Mouse (Mus musculus): ENCODE measurements at regions not wholly inside any gene's neighbourhood (a gene's known extent, or its start where the extent isn't known, plus 50 kb on each side); places are given as distances from the start of the nearest gene placed in this dataset.

DNA sequence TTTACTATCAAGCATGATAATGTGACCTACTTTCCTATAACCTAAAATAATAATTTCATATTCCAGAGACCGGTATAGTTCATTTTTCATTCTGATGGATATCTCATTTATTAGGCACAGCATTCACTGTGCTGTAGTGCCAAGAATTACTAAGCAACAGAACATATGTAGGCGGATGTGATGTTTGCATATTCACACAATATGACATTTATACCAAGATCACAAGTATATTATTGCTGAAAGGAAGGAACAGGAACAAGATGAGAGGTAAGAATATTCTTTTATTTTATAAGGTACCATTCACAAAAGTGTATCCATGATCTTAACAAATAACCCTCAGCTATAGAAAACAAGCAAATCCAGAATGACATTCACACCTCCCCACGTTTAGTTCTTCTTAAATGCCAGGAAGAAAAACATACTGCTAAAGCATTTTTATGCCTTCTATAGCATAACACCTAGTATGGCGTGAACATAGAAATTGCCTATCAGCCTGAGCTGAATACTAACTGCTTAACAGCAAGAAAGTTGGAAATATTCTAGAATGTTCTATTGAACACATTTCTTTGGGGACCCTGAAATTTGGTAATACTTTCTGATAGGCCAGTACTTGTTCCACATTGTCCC is 1062.8 kb upstream of the Acvr2a start:
- peak in 1 of 2 experiments; percentile 31 for DNase-seq (ENCODE audit: low spot score in 2 of 2)

DNA sequence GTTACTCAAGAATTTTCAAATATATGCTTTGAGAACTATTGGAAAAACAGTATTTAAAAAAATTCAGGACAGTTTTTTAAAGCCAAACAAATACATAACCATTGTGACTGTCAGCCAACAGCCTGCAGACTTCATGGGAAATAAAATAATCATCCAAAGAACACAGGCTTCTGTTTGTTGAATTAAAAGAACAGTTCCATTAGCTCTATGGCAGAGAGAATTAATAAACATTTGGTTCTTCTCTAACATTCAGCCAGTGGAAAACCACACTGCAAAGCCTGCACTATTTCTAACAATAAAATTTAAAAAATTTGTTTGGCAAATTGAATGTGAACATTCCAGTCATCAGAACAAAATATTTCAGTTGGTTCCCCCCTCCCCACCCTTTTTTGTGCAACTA is 1058.2 kb upstream of the Acvr2a start:
- peak in 1 of 2 experiments; percentile 54 for DNase-seq (ENCODE audit: low spot score in 2 of 2)

DNA sequence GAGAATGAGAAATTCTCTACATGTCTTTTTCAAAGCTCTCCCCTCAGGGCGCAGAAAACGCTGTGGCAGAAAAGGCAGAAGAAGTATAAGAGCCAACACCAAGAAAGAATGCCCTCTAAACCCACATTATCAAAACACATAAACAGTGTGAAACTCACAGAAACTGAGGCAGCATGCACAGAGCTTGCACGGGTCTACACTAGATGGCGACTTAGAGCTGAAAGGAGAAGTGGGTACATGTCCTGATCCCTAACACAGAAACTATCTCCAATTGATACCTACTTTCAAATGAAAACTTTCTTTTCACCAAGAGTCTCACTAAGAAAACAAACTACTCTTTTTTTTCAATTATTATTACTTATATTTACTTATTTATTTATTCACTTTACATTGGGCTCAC is 1057.7 kb upstream of the Acvr2a start:
- DNase-seq (ENCODE audit: low spot score in 2 of 2) = no peak

DNA sequence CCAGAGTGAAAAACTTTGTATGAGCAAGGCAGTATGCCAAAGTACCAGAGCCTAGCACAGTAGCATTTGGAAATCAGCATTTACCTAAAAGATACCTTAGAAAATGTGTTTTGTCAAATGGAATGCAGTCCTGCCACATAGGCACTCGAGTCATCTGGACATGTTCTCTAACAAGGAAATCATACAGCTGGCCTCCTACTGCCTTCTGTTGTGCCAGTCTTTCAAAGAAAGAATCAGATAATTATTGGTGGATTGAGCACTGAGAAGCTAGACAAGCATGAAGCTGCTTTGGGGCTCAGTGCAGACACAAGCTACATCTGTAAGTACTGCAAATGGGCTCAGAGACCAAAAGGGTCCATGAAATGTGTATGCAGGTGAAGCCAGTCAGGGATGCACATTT is 1038.1 kb upstream of the Acvr2a start:
- DNase-seq (ENCODE audit: low spot score in 2 of 2) = no peak

DNA sequence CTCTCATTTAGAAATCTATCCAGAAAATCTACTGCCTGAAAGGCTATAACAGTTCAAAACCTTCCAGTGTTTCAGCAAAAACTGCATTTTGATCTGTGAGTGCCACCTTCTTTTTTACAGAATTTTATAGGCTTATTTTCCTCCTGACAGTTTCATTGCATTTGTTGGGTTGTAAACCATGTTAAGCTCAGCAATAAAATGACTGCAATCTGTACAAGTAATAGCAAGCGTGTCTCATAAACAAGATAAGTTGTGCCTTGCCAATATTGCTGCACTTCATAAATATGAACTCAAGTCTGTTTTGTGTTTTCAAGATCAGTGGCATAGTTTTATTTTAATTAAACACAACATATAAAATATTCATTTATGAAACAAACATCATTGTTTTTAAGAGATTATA is 1036.9 kb upstream of the Acvr2a start:
- no peak for DNase-seq (ENCODE audit: low spot score in 2 of 2)

DNA sequence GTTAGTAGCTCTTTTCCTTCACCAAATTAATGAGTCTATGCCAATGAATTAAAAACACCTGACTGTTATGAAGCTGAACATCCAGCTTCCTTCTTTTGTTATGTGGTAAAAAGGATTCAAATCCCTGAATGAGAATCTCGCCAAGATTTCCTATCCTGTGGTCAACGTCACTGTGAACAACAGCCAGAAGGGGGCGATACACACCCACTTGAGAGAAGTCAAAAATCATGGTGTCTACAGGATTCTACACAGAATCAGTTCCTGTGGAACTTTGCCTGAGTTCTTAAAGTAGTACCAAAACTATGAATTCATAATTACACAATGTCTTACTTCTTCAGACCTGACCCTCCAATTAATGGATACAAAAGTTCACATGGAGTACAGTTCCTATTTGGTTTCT is 1028.1 kb upstream of the Acvr2a start:
- DNase-seq (ENCODE audit: low spot score in 2 of 2) = peak; percentile 13 to 57

DNA sequence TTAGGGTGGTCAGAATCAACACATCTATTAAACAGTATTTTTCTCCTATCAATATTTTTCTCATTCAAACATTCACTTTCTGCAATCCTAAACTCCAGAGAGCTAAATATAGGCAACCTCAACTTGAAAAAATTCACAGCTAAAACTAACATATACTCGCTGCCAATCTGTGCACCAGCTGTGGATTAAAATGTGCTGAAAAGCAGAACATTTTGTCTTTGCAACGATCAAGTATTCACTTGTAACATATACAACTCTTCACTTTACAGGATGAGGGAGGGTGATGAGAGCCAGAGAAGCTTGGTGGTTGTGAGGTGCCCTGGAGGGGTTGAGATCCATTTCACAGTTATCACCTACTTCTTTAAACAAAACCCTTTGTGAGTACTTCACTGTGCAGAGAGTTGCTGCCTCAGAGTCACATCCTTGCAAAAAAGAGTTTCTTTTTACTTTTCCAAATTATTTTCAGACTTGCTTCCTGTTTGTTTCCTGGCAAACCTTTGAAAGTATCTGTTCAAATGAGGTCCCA is 991.1 kb upstream of the Acvr2a start:
- peak; percentile 3 to 12 for DNase-seq (ENCODE audit: low spot score in 2 of 2)

DNA sequence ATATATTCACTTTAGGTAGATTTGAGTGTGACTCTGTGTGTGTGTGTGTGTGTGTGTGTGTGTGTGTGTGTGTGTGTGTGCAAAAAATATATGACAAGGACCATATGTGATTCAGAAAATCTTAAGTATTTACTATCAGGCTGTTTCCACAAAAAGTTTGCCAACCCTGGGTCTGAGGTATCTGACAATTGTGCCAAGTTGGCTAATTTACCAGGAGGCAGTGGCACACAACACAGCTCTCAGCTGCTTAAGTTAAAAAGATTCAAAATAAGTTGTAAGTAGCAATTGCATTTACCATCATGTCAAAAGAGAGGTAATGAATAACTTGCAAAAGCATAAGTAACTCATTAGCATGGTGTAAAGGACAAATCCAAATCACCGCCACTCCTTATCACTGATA is 981.4 kb upstream of the Acvr2a start:
- no peak for DNase-seq (ENCODE audit: low spot score in 2 of 2)

DNA sequence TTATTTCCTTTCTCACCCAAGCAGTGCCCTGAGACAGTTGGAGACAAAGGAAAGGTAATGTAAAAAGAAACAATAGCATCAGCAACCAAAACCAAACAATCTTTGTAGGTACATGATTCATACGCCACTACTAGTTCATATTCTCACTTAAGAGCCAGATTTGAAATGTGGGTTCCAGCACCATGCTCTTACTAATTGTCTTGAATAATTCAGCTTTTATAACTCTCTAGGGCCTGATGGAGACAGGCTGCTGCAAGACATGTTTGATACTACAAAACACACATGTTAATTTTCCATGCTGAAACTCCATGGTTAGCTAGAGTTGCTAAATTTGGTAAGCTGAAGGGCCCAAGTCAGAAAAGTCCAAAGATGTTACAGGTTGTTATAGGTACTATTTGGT is 980.4 kb upstream of the Acvr2a start:
- peak in 1 of 2 experiments; percentile 11 for DNase-seq (ENCODE audit: low spot score in 2 of 2)

DNA sequence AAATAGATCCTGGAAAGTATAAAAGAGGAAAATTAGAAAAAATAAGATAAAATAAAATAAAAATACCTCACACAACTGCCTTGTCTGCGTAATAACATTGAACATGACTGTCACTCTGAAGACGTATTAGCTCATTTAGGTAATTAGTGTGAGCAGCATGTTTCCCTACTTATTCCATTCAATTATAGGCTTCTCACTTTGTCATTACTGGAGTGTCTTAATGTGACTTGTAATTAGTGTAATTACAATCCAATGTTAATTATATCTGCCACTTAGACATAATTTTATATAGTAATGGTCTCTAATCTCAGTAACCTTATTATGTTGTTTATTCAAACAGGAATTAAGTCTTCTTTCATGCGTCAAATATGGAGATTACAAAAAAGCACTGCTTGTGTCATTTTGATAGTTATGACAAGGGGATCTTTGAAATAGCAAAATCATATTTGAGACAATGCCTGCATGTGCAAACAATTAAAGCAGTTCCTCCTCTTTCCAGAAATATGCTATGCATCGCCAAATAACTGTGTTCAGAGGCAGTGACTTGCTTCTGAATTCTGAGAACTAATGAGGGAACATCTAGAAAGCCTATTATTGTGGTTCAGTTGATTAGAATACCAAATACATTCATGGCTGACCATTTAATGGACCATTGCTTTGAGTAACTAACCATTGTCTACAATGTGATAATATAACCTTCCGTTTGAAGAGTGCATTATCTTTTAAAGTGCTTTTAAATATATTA is 979.7 kb upstream of the Acvr2a start:
- no peak for DNase-seq (ENCODE audit: low spot score in 2 of 2)

DNA sequence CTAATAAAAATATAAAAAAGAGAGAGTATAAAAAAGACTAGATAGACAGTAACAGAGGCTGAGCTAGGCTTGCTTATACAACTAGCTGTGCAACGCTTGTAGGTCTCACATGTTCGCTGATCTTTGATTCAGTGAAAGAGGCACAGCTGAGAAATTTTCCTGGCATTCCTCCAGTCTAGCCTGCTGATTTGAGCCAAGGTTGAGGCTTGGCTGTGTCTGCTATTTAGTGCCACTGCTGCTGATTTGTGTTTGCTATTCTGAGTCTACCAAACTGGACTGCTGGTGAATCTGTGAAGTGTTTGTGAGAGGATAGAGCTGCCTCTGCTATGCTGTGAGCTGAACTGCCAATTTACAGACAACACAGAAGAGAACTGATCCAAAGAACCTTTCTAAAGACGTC is 956.7 kb upstream of the Acvr2a start:
- peak in 1 of 2 experiments; percentile 13 for DNase-seq (ENCODE audit: low spot score in 2 of 2)

DNA sequence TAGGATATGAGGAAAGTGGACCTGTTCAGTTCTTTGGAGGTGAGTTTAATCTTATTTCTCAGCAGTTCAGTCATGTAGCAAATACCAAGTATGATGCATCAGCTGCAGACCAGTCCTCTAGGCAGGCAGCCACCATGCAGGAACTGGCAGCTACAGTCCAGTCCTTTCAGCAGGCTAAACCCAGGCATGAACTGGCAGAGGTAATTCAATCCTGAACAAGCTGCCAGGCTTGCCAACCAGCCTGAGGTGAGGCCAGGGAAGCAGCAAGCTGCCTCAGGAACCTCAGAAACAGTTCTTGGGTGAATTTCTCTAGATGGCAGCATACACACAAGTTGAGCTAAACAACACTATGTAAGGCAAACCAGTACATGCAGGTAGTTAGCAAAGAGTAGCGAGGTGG is 951.5 kb upstream of the Acvr2a start:
- DNase-seq (ENCODE audit: low spot score in 2 of 2) = no peak

DNA sequence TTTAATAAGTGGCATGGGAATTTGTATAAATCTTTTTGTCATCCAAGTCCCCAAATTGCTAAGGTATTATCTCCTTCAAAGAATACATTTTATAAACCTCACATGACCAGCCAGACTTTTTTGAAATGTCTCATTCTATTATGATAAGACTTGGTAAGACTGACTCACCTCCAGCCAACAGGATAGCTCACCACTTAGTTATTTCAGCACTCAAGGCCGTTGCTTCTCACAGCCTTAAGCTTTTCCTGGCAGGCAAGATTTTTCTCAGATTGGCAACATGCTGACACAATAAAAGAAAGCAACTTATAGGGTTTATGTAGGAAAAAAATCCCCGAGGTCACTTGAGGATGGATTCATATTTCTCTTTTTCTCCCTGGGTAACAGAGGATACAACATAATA is 935.9 kb upstream of the Acvr2a start:
- no peak for DNase-seq (ENCODE audit: low spot score in 2 of 2)

DNA sequence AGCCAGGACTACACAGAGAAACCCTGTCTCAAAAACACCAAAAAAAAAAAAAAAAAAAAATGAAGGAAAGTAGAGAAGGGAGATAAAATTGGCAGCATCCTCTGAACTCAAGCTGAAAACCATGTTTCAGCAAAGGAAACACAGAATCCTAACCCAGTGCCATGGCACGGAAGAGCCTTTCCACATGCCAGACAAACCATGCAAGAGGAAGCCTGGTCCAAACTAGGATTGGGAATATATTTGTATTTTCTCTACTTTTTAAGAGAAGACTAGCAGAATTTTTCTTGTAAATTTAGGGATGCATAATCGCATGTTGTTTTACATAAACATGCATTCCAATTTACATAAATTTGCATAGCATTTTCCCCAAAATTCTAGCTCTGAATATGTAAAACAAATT is 934.8 kb upstream of the Acvr2a start:
- no peak for DNase-seq (ENCODE audit: low spot score in 2 of 2)

DNA sequence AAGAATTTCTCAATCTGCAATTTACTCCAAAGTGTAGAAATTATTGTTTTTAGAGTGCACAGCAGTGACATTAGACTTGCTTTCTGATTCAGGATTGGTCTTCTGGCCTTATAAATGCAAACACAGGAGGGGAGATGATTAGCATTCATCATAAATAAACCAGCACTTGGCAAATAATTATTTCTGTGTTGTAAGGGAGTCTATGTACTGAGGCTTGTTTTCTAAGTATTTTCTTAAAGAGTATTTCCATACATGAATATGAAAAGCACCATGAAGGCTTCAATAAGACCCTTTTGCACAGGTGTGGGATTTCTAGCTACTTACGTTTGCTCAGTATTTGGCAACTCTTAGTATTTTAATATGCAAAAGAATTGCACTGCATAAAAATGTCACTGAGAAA is 934.1 kb upstream of the Acvr2a start:
- no peak for DNase-seq (ENCODE audit: low spot score in 2 of 2)

DNA sequence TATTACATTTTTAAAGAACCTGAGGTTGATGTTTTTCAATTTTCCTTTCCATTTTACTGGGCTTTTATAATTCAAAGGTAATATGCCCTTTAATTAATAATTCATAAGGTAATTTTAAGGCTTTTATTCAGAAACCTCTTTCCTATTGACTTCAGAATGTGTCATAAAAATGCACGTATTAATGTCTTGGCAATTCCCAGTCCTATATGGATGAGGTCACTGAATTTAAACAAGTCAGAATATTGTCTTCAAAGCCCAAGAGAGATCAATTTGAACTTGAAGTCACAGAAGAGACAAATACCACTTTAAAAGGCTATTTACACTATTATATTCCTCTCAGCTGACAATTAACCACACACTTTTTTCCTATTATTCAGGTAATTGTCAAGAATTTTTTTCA is 925.7 kb upstream of the Acvr2a start:
- DNase-seq (ENCODE audit: low spot score in 2 of 2) = no peak

DNA sequence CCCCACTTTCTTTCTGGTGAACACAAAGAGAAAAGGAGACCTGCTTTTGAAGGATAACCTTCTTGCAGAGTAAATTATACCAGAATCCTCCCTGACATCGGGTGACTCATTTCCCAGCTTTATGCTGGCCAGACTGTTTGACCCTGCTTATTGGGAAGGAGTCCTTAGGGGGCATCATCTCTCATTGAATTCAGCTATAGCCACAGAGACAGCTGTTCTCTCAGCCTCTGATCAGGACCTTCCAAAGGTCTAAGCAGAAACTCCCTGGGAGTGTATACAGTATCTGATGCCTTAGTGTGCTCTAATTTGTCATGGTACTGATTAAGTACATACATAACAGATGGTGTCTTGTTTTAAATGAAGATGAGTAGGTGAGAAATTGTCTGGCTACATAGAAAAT is 922.5 kb upstream of the Acvr2a start:
- DNase-seq (ENCODE audit: low spot score in 2 of 2) = no peak

DNA sequence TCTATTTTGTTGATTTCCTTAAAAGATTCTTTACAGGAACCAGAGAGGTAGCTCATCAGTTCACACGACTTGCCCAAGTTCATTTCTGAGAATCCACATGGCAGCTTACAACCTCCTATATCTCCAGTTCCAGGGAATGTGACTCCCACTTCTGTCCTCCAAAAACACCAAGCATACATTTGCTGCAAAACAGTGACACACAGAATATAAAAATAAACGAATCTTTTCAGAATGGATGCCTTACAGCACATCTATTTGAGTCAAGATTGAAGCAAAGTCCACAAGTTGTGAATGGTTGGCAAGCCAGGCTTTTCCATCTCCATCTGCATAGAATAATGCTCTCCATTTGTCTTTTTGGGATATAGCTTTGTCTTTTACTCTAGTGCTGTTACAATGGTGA is 921.0 kb upstream of the Acvr2a start:
- no peak for DNase-seq (ENCODE audit: low spot score in 2 of 2)

DNA sequence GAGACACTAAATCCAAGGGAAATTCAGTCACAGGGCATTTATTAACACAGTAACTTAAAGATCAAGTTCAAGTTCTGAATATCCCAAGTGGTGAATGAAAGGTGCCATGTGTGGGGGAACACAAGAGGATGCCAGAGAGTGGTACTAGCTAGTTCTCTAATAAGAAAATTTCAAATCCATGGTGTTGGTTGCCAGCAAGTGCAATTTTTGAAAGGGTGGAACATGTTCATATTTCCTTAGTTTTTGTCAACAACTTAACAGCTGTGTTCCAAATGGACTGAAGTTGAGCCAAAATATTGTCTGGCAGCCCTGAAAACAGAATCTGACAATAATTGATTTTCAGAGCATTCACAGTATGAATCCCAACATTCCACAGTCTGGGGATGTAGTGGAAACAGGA is 919.1 kb upstream of the Acvr2a start:
- peak in 1 of 2 experiments; percentile 32 for DNase-seq (ENCODE audit: low spot score in 2 of 2)

DNA sequence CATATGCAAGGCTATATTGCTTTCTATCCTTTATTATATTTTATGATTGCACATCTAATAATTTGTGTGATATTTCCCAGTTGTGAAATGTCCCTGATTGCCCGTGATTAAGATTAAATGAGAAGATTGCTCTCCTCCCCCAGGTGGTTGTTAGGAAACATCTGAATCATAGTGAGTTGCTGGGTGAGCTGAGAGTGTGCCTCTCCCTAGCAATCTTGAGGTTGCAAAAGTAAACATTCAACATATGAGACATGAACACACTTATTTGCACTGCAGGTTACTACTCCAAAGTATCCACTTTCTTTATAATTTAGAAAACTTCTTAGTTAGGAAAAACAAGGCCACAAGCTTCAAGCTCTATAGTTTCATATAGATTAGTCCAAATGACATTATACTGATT is 899.6 kb upstream of the Acvr2a start:
- DNase-seq (ENCODE audit: low spot score in 2 of 2) = no peak

DNA sequence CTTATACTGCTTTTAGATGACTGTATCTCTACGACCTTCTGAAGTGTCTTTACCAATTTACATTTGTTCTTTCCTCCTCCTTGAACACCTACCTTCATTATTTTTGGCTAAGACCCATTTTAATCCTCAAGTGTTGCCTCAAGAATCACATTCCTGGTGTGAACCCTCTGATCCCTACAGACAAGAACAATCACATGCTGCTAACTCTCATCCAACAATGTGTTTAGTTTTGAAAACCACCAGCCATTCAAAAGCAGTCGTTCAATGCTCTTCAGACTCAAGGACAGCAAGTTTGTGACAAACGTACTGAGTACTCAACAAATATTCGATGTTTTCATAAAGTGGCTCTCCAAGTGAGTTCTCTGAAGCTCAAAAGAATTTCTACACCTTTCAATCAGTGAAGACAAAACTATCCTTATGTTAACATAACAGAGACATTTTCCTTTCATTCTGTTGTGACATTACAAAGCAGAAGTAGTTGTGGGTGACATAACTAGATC is 898.9 kb upstream of the Acvr2a start:
- DNase-seq (ENCODE audit: low spot score in 2 of 2) = no peak

DNA sequence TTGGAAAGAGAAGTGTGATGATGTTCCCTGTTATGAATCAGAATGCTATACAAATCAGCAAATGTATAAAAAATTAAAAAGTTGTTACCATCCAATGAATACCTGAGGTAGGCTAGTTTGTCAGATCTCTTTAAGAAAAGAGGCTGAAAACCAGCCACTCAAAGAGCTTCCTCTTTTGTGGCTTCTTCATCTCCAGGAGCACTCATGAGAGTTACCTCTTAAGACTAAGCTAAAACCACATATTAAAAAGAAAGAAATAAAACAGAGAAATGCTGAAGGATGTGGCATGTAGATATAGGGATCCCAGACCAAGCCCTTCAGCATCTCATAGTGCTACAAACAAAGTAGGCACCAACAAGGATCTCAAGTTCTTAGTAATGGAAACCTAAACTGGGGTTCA is 890.9 kb upstream of the Acvr2a start:
- DNase-seq (ENCODE audit: low spot score in 2 of 2) = no peak

DNA sequence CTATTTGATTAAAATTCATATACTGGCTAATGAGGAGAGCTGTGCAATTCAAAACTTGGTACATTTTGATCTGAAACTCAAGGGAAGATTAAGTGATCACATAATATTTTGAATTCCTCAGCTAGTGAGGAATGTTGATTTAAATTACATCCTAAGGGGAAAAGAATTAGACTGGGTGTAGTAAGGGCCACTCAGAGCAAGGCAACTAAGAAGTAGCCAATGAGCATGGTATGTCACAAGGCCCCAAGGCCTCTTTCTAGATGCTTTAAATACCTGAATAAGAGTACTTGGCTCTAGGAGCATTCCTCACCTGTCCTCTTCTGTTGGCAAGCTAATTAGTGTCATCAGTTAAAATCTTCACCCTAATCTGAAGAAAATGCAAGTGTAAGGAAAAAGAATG is 887.3 kb upstream of the Acvr2a start:
- DNase-seq (ENCODE audit: low spot score in 2 of 2) = no peak
